Mouse (Mus musculus): ENCODE measurements around the gene Hddc2.

- TF ChIP-seq POLR2A (IDR thresholded peaks at IDR 0.05; ENCODE audit: borderline replicate concordance, extremely low read depth, low read depth, low read length) (no peak), CTCF (IDR thresholded peaks at IDR 0.05; ENCODE audit: insufficient read depth, low read length) (no peak)
Measured at GRCm38 (mm10) chr10:31351056-31351455, 37.9 kb downstream of the Hddc2 start.

Measured in lung, adult 2 months (tissue).